Mouse (Mus musculus) urinary bladder, postnatal 36 days (tissue): ENCODE measurements around the gene 9230104L09Rik.

Experiments used
- DNase-seq, 2 experiments: peaks; one replicate each; pipeline ENCODE4 v3.0.0; 2022; ENCODE audit warnings: low spot score in 2 of 2, mixed read lengths in 1 of 2

The 9230104L09Rik gene

GRCm38 (mm10) chr2:148856630-148857400, 8.0 kb downstream of the 9230104L09Rik start:
- no peak for DNase-seq

- peak; percentile 78 to 85 for DNase-seq
Observed at GRCm38 (mm10) chr2:148851116-148851906, 13.5 kb downstream of the 9230104L09Rik start.

- DNase-seq, result no peak
Observed at GRCm38 (mm10) chr2:148839224-148839623, 25.6 kb downstream of the 9230104L09Rik start.

GRCm38 (mm10) chr2:148838075-148838777, 26.6 kb downstream of the 9230104L09Rik start:
- no peak for DNase-seq

GRCm38 (mm10) chr2:148834912-148835311, 29.9 kb downstream of the 9230104L09Rik start, which contains the start of gene Cst9:
Cst9 (plus strand) TSS chr2:148835147.
- DNase-seq, result no peak

GRCm38 (mm10) chr2:148825986-148826385, 38.9 kb downstream of the 9230104L09Rik start:
- no peak for DNase-seq

- no peak for DNase-seq
Observed at GRCm38 (mm10) chr2:148819909-148820308, 44.9 kb downstream of the 9230104L09Rik start, which contains the start of gene Cst13. Cst13 (plus strand) TSS chr2:148820081.

- DNase-seq, result no peak
Observed at GRCm38 (mm10) chr2:148806696-148807095, 58.1 kb downstream of the 9230104L09Rik start.

GRCm38 (mm10) chr2:148801491-148801921, 63.3 kb downstream of the 9230104L09Rik start:
- DNase-seq, result no peak

- DNase-seq, result no peak
Observed at GRCm38 (mm10) chr2:148798485-148798884, 66.4 kb downstream of the 9230104L09Rik start, which contains the start of gene Cst8. Cst8 (plus strand) TSS chr2:148798785.
